Mouse (Mus musculus) lung, postnatal 10 days (tissue): ENCODE results near the gene Ppm1h.
A peak's percentile ranks its signal among the peaks of the same experiment; 100 is the strongest.

ENCODE experiments used
- DNase-seq: peaks from one replicate; pipeline ENCODE4 v3.0.0; 2021

Ppm1h gene

GRCm38 (mm10) chr10:122821549-122821948 is 143.0 kb downstream of the Ppm1h start:
- no peak for DNase-seq

GRCm38 (mm10) chr10:122823642-122824041 is 145.1 kb downstream of the Ppm1h start:
- no peak for DNase-seq

DNA sequence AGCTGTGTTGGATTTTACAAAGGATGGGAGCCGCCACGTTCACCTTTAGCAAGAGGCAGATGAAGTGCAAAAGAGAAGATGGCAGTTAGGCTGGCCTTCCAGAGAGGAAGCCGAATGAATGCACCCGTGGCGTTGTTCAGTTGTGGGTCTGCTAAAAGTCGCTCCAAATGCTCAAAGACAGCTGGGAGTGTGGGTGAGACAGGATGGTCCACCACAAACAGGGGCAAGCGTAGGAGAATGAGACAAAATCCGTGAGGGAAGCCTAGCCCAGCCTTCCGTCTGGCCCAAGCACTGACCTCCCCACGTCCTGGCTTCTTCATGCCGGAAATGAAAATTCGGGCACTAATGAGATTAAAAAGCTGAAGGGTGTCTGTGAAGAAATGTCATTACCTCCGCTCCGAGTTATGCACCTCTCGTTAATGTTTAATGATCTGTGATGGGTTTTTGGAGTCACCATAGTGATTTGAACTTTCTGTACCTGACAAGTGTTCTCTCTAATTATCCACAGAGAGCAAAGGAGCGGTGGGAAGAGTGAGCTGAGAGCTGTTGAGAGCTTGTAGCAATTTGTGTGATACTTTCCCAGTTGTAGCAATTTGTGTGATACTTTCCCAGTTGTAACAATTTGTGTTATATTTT is 148.3 kb downstream of the Ppm1h start:
- no peak for DNase-seq

GRCm38 (mm10) chr10:122827719-122828414 is 149.3 kb downstream of the Ppm1h start:
- DNase-seq: no peak

- DNase-seq: peak; percentile 58
These were observed 151.2 kb downstream of the Ppm1h start for GRCm38 (mm10) chr10:122829801-122830217.

DNA sequence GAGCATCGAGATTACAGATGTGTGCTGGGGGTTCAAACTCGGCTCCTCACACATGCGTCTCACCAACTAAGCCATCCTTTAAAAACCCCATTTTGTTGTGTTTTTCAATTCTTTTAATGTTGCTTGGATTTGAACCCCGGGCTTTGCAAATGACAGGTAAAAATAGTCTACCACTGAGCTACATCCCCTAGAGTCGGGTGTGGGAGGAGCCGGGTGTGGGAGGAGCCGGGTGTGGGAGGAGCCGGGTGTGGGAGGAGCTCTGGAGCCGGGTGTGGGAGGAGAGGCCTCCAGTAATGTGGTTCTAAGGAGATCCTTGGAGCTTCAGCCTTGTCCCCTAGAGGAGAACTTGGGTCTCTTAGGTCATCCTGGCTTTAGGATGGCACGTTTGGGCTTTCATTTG is 152.1 kb downstream of the Ppm1h start:
- no peak for DNase-seq

DNA sequence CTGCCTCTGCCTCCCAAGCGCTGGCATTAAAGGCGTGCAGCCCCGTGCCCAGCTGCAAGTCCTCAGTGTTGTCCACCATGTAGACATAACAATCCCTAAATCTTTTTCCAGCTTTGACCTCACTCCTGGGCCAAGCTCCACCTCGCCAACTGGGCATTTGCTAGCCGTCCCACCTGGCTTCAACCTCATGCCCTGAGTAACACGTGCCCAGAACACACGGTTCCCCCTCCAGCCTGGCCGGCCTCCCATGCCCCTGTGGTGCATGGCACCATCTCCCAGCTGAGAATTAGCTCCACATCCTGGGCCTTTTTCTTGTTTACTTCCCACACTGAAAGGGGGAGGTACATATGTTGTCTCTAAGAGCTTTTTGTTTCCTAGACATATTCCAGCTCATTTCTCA is 163.5 kb downstream of the Ppm1h start:
- no peak for DNase-seq

DNA sequence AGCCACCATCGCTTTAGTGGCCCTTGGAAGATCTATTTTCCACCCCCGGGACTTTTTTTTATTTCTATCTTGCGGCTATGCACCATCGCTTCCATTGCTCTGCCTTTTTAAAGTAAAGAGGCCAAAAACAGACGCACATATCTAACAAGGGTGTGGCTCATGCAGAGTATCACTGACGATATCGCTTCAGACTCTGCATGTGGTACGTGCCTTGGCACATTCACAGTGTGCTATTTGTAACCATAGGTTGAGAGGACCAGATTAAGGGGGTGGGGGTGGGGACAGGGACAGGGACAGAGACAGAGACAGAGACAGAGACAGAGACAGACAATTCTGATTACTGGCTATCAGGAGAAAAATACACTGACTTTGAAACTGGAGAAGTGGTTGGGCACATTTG is 164.4 kb downstream of the Ppm1h start:
- no peak for DNase-seq

DNA sequence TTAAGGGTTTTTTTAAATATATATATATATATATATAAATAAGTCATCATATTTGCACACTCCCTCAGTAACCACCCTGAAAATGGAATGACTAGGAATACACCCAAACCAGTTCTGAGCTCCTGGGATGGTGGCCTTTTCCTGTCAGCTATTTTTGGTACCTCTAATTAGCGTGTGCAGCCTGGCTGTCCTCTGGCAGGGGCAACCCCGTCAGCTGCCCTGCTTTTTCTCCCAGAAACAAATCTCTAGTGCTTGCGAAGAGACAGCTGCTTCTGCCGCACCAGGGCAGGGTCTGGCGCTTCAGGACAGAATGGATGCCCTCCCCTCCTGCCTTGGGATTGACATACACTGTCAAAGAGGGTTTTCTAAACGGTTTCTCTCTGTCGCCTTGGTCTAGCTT is 166.9 kb downstream of the Ppm1h start:
- no peak for DNase-seq

DNA sequence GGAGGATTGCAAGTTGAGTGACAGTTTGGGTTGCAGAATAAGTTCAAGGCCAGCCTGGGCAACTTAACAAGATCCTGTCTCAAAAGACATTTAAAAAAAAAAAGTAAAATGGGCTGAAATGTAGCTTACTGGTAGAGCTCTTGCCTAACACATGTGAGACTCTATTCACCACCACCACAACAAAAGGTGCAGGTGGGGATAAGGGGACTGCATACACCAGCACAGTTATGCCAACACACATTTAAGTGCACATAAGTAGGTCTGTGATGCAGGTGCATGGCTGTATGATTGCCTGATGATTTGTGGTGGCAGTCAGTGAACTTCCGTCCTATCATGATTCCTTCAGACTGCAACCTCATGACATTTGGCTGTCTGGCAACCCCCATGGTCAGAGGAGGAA is 167.9 kb downstream of the Ppm1h start:
- DNase-seq: no peak

DNA sequence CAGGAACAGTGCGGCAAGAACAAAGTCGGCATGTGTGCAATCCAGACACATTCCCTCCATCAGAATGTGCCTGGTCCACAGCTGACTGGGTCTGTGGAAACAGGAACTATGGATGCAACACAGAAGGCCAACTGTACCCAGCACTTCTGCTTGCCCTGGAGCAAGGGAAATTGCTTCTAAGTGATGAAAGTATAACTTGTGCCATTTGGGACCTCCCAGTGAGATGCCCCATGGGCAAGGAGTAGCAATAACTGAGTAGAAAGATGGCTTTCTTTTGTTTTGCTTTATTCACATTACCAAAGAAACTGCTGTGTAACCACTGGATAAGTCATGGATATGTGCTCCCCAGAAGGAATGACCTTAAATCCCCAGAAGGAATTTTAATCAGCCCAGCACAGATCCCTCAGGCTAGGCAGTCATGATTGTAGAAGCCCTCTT is 169.5 kb downstream of the Ppm1h start:
- no peak for DNase-seq

- no peak for DNase-seq
These were observed 173.0 kb downstream of the Ppm1h start for GRCm38 (mm10) chr10:122851267-122852160.

GRCm38 (mm10) chr10:122854571-122854970 is 176.0 kb downstream of the Ppm1h start:
- DNase-seq: no peak

GRCm38 (mm10) chr10:122855149-122855548 is 176.6 kb downstream of the Ppm1h start:
- DNase-seq: no peak

DNA sequence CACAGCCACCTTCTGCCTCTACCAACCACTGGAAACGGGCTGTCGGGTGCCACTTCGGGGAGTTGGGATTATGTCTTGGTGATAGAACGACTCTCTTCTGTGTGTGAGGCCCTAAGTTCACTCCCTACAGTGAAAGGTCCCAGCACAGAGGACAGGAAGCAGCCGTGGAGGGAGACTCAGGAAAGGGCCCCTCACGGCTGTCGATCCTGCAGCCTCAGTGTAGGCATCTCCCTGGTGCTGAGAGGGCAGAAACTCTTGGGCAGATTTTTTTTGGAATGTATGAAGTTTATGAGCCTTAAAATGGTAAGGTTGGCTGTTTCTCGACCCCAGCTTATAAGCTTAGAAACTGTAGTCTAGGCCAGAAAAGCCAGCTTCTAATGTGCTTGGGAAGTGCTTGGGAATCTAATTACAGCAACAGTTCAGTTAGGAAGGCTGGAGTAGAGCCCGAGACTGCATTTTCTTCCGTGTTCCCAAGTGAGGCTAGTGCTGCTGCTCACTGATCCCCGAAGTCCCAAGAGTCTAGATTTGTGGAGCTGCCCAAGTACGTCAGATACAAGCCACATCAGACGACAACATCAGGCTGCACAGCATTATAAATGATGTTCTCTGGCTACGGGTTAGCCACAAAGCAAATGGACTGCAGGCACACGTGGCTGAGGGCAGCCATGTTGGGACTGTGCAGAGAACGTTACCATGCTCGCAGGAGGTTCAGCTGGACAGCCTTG is 177.6 kb downstream of the Ppm1h start:
- no peak for DNase-seq

DNA sequence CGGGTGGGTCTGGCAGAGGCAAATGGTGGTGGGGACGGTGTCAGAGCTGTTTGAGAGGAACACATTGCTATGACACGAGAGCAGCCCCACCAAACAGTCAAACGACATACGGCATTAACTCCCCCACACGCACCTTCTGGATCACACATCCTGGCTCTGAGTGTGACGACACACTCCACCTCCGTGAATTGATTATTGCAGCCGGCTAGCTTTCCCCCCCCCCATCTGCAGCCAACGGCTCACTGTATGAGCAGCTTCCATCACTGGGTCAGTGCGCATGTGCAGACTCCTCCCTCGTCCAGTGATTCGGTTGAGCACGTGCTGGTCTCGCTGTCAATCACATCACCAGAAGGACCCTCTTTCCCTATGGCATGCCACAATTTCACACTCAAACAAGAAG is 178.6 kb downstream of the Ppm1h start:
- DNase-seq: no peak

DNA sequence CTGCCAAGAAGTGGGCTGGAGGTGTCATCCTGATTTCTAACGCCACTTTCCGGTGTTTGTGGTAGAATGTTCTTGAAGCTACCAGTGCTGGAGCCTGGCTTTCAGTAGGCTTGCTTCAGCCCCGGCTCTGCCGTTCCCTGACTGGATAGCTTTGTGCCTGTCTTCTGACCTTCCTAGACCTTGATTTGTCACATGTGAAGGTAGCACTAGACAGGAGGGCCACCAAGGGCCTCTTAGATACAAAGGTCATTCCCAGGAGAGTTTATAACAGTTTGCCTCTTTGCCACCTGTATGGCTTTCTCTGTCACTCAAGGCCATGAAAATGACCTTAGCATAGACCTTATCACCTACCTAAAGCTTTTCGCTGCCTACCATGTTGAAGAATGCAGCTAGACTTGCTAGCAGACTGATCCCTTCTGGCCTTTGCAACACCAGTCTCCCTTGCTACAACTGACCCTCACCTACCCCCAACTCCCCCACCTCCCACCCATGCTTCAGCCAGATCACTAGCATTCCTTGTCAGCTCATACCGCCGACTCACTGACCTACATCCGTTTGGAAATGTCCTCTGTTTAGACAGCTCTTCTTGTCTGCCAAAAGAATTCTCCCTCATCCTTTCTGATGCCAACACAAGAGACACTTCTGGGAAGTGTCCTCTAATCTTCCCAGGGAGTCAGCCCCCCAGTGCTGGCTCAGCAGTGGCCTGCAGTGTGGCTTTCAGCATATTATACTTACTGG is 180.5 kb downstream of the Ppm1h start:
- peak; percentile 69 for DNase-seq

GRCm38 (mm10) chr10:122859642-122859997 is 181.1 kb downstream of the Ppm1h start:
- DNase-seq: no peak

DNA sequence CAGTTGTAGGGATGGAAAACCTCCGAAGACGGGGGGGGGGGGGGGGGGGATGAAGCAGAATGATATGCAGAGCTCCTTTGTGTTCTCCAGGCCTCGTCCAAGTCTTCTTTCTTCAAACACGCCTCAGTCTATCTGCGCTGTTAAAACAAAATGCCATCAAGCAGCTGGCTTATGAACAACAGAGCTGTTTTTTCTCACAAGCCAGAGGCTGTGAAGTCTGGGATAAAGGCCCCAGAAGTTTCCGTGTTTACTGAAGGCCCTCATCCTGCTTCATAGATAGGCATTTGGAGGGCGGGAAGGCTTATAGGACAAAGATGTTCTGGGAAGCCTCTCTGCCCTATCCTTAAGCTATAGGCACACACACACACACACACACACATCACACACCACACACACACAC is 181.5 kb downstream of the Ppm1h start:
- DNase-seq: no peak

DNA sequence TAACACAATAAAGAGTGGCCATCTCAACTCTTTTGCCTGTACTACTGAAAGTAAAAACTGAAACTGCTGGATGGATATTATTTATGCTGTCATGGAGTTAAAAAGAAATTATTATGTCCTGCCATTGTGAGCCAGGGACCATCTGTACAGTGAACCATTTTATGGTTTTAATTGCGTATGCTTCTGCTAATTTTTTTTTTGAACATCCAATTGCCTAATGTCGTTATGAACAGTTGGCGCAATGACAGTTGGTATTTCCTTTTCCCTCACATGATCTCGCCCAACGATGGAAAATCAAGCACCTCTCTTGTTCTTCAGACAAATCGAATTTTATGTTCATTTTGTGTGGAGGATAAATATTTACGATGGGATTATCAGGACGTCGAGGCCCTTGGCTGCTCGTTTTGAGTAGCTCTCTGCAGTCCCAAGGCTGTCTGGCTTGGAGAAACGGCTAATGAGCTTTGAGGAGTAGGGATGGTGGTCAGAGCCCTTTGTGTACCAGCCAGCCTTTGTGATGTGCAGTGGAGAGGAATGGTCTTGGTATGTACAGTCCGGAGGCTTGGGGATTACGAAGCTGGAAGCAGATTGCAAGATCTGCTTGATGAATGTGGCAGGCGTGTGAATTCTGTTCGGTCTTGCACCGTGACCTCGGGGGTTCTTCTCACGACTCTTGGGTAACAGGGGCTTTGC is 183.3 kb downstream of the Ppm1h start:
- DNase-seq: no peak

DNA sequence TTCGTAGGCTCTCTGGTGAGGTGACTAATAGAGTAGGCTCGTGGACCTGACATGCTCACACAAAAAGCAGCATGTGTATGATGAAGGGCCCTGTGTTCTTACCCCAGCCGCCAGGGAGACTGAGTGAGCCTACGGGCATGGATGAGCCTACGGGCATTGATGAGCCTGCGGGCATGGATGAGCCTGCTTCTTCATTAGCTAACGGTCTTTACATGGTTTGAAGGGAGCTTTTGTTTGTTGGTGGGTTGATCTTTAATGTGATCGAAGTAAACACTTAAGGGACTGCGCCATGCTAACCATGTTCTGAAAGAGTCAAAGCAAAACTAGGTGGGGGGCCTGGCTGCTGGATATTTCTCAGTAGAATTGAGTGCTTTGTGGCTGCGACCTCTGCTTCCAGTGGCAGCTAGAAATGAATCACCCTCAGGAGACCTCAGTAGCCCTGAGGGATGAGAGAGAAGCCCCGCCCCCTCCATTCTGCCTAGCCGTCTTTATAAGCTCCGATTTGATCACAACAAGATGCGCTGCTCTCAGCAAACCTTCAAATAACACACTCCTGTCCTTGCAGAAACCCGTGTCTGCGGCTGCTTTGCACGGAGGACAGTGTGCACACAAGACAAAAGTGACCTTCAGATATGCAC is 183.9 kb downstream of the Ppm1h start:
- DNase-seq: no peak
